Mouse (Mus musculus) kidney, adult 2 months (tissue): ENCODE results near the gene Plekhm1. TPM values are rescaled to one million over a fixed set of nuclear protein-coding genes. Genes with fewer than 3 reads are reported as not detected.

ENCODE experiments used
- DNase-seq: peaks from one replicate; pipeline ENCODE4 v3.0.0; 2021
- H3K27ac ChIP-seq: fragments of 200-500 bp; 2 replicates; pipeline ENCODE4 v1.5.1; 2012; ENCODE audit warnings: low read depth, low read length, control low read depth, inconsistent platforms; ENCODE audit not compliant: insufficient read depth
- H3K27me3 ChIP-seq: fragments of 200-500 bp; replicated peaks from 2 replicates; pipeline ENCODE4 v1.6.1; 2012; ENCODE audit warnings: mild to moderate bottlenecking, moderate library complexity, low read length, inconsistent platforms; ENCODE audit not compliant: control insufficient read depth, insufficient read depth
- H3K36me3 ChIP-seq: fragments of 200-500 bp; 2 replicates; pipeline ENCODE4 v1.6.1; 2012; ENCODE audit warnings: mild to moderate bottlenecking, moderate library complexity, low read length, inconsistent platforms; ENCODE audit not compliant: control insufficient read depth, insufficient read depth
- H3K4me1 ChIP-seq: fragments of 200-500 bp; 2 replicates; pipeline ENCODE4 v1.6.1; 2011; ENCODE audit warnings: low read length; ENCODE audit not compliant: control insufficient read depth, insufficient read depth
- H3K4me3 ChIP-seq: fragments of 200-500 bp; 2 replicates; pipeline ENCODE4 v1.5.1; 2011; ENCODE audit warnings: mild to moderate bottlenecking, low read depth, low read length, control low read depth; ENCODE audit not compliant: insufficient read depth
- CTCF ChIP-seq: fragments of 200-500 bp; conservative IDR thresholded peaks from 2 replicates; pipeline ENCODE4 v1.5.1; 2011; ENCODE audit warnings: low read depth, mild to moderate bottlenecking, control low read depth, low read length, moderate library complexity, mixed read lengths; ENCODE audit not compliant: insufficient read depth, insufficient read length
- POLR2A ChIP-seq: fragments of 200-500 bp; IDR thresholded peaks from one replicate; pipeline ENCODE4 v1.6.1; 2011; ENCODE audit warnings: low read depth, low read length, control low read depth
- WGBS: fragments of 180-500 bp; shearing (Covaris S2); methylation state at CpG from one replicate; pipeline ENCODE4 v1.1.7; 2018; 5-methylcytosine and 5-hydroxymethylcytosine counted together
- polyA plus RNA-seq: library from polyadenylated mRNA; depleted of rRNA; stranded (reverse); fragments of >200 nt; gene quantifications from 2 replicates; pipeline ENCODE4 v1.2.3, GENCODE M21; 2012

The Plekhm1 gene
- polyA plus RNA-seq, 1 experiment: 21.9 TPM

DNA sequence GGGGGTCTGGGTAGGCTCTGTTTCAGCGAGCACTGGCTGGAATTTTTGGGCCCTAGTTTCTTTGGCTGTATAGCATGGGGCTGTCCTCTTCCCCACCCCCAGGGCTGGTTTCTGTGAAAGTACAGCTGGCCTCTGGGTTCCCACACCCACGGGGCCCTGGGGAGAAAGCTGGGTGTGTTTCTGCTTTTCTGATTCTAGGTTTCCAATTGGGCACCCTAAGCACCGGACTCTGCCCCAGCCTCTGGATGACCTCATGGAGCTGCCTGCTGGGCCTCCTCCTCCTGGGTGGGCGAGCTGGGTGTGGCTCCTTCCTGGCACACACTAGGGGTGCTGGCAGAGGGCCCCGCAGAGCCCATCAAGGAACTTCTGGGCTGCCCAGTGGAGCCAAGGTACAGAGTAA lies 65.8 kb downstream of the Plekhm1 start:
- DNase-seq: peak; percentile 95
- Histone ChIP-seq H3K4me3 (no peak overlapping the region), H3K27me3 (no peaks in the 10 kb centered on the region), H3K36me3 (no peaks in the 10 kb centered on the region), H3K27ac (peak overlapping the region; percentile 86), H3K4me1 (peaks cover 22% of the 10 kb centered on the region)
- WGBS: 21% methylated on average over 5 of the region's 5 CpGs
- no peak for TF ChIP-seq POLR2A
- no peak for TF ChIP-seq CTCF

DNA sequence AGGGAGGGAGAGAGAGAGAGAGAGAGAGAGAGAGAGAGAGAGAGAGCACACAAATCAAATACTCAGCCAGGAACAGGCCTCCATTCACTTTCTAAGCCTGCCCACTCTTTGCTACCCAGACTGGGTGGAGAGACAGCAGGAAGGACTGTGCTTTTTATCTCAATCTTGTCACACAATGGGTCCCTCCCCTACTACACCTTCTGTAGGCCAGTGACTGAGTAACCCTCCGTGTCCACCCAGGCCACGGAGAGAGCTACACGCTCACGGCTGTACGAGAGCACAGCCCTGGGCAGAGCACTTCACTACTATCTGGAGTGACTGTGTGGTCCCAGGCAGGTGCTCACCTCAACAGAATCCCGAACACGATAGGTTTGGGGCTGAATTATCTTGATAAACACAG lies 66.3 kb downstream of the Plekhm1 start:
- Histone ChIP-seq H3K4me1 (peaks cover 22% of the 10 kb centered on the region), H3K27me3 (no peaks in the 10 kb centered on the region), H3K4me3 (no peak overlapping the region), H3K27ac (peak overlapping the region; percentile 86), H3K36me3 (no peaks in the 10 kb centered on the region)
- no peak for DNase-seq
- 51% methylated on average over 7 of the region's 7 CpGs for WGBS
- no peak for TF ChIP-seq CTCF
- no peak for TF ChIP-seq POLR2A

DNA sequence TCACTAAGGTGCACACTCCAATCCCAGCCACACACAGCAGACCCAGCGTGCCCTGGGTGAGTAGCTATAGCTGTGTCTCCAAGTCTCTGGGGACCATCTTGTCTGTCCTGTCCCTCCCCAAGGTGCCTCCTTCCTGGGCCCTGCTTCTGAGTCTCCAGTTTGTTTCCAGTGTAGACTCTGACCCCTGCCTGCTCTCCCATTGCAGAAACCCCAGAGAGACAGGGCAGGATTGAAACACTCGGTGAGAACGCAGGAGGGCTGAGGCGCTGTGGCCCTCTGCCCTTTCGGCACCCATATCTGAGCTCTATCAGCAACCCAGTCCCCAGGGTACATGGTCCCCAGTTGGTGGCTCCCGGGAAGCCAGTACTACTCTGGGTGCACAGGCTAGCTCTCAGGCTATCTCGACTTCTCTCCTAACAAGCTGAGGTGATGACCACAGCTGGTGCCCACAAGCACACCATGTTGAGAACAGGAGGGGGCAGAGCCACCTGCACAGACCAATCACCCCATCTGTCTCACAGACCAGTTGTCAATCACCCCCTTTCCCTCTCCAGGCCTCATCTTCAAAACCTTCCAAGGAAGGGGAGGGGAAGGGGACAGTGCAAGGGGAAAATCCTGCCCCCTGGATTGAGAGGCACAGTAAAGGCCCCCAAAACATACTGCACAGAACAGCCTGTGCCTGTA lies 66.9 kb downstream of the Plekhm1 start:
- TF ChIP-seq POLR2A (no peak), CTCF (no peak)
- no peaks in the 10 kb centered on the region for H3K27me3 ChIP-seq
- H3K27ac ChIP-seq: peak overlapping the region; percentile 8
- H3K36me3 ChIP-seq: no peaks in the 10 kb centered on the region
- no peak for DNase-seq
- H3K4me3 ChIP-seq: no peak overlapping the region
- 53% methylated on average over 7 of the region's 7 CpGs for WGBS
- H3K4me1 ChIP-seq: peaks cover 27% of the 10 kb centered on the region

DNA sequence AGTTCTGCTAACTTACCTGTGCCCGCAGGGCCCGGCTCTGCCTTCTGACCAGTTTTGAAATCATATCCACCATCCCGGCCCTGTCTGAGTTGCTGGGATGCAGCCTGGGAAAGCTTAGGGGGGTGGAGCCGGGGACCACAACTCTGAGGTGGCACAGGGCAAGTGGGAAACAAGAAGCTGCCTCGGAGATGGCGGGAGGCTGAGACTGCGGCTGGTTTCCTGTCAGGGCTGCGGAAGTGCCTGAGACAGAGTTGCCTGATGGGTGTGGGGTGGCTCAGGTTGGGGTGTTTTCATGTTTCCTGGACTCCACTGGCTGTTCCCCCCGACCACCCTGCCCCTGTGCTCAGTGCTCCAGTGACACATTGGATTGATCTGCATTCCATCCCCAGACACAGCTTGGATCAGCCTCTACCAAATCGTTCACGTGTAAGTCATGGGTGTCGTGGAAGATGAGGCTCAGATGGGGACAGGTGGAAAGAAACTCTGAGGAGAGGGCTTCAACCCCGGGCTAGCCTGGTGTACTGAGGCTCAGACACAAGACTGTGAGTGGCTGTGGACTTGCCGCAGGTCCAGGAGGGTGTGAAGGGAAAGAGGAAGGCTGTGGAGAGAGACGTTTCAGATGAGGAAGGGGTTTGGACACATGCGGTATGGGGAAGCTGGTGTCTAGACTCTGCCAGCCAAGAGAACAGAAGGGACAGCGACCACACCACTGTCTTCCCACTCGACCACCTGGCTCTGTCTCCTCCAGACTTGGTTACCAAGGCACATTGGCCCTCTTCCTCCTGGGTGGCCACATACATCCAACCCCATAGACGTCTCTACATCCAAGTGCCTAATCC lies 67.8 kb downstream of the Plekhm1 start:
- Histone ChIP-seq H3K27ac (peak overlapping the region; percentile 8), H3K4me3 (no peak overlapping the region), H3K36me3 (no peaks in the 10 kb centered on the region), H3K4me1 (peaks cover 33% of the 10 kb centered on the region), H3K27me3 (no peaks in the 10 kb centered on the region)
- WGBS: 66% methylated on average over 19 of the region's 19 CpGs
- TF ChIP-seq POLR2A (no peak), CTCF (no peak)
- no peak for DNase-seq

DNA sequence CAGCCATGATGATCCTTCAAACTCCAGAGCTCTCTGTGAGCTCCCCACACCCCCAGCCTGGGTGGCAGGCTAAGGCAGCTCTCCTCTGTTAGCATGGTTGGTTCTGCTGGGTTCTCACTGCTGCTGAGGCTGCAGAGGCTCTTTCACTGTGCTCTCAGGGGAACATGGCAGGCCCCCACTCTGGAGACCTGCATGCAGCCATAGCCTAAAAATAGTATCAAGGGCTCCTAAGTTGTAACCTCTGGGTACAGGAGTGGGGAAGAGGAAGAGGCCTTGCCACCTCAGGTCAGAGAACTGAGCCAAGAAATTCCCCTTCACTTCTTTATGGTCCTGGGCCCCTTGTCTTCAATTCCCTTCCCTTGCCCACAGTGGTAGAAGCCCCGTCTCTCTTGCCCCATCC lies 68.6 kb downstream of the Plekhm1 start:
- no peaks in the 10 kb centered on the region for H3K27me3 ChIP-seq
- no peak for DNase-seq
- no peak overlapping the region for H3K4me3 ChIP-seq
- H3K4me1 ChIP-seq: peaks cover 37% of the 10 kb centered on the region
- no peaks in the 10 kb centered on the region for H3K36me3 ChIP-seq
- 94% methylated on average over 1 of the region's 1 CpGs for WGBS
- TF ChIP-seq POLR2A: no peak
- TF ChIP-seq CTCF: no peak
- H3K27ac ChIP-seq: no peak overlapping the region

GRCm38 (mm10) chr11:103343063-103343462 lies 69.4 kb downstream of the Plekhm1 start:
- H3K36me3 ChIP-seq: no peaks in the 10 kb centered on the region
- no peak overlapping the region for H3K4me3 ChIP-seq
- peaks cover 45% of the 10 kb centered on the region for H3K4me1 ChIP-seq
- no peak for DNase-seq
- no peaks in the 10 kb centered on the region for H3K27me3 ChIP-seq
- no peak overlapping the region for H3K27ac ChIP-seq
- WGBS: 88% methylated on average over 6 of the region's 6 CpGs
- no peak for TF ChIP-seq POLR2A
- no peak for TF ChIP-seq CTCF

GRCm38 (mm10) chr11:103340677-103341076 lies 71.8 kb downstream of the Plekhm1 start:
- Histone ChIP-seq H3K4me1 (peaks cover 40% of the 10 kb centered on the region), H3K27me3 (no peaks in the 10 kb centered on the region), H3K4me3 (no peak overlapping the region), H3K36me3 (no peaks in the 10 kb centered on the region; the same call in 1 of the 2 replicates), H3K27ac (peak overlapping the region; percentile 97)
- peak; percentile 11 for TF ChIP-seq POLR2A
- no peak for TF ChIP-seq CTCF
- WGBS: 34% methylated on average over 7 of the region's 7 CpGs
- peak; percentile 92 for DNase-seq
